Mouse (Mus musculus) cerebellum, adult 2 months (tissue): ENCODE measurements at regions not wholly inside any gene's neighbourhood (a gene's known extent, or its start where the extent isn't known, plus 50 kb on each side); places are given as distances from the start of the nearest gene placed in this dataset.

Experiments used
- CTCF ChIP-seq: fragments of 200-500 bp; IDR thresholded peaks from 2 replicates; pipeline ENCODE4 v1.5.1; 2011; ENCODE audit warnings: low read depth, mild to moderate bottlenecking, control low read depth, low read length, moderate library complexity, borderline replicate concordance; ENCODE audit not compliant: insufficient read depth
- POLR2A ChIP-seq: fragments of 200-500 bp; IDR thresholded peaks from 2 replicates; pipeline ENCODE4 v1.6.1; 2011; ENCODE audit warnings: low read length, control low read depth, borderline replicate concordance; ENCODE audit not compliant: insufficient read depth

- TF ChIP-seq CTCF (no peak), POLR2A (no peak)
Observed at GRCm38 (mm10) chr11:24716539-24717287, 638.9 kb downstream of the Bcl11a start.
